Mouse (Mus musculus): ENCODE measurements around the gene Lmtk2. TPM values are rescaled to one million over a fixed set of nuclear protein-coding genes. Genes with fewer than 3 reads are reported as not detected.

Lmtk2 gene
- total and polyA plus RNA-seq, 3 experiments, result 12.6 to 14.8 TPM; not detected in 1

DNA sequence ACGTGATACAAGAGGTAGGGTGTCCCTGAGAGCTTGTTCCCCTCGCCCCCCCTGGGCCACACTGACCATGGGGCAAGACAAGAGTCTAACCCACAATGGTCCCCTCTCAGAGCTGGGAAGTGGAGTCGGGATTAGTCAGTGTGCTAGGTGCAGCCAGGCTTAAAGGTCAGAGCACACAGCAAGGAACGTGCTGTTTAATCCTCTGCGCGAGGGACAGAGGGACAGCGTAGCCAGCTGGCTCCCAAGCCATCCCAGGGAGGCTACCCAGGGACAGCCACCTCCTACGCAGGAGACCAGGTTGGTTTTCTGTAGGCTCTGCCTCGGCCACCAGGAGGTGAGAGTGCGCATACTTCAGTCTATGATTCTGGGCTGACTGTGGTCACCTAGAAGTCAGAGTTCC is 104.7 kb downstream of the Lmtk2 start:
- TF ChIP-seq MYC (IDR thresholded peaks at IDR 0.05; ENCODE audit: low read depth, low read length) (no peak), ZC3H11A (IDR thresholded peaks at IDR 0.05; ENCODE audit: low read depth, low read length) (no peak), GATA1 (IDR thresholded peaks at IDR 0.05; ENCODE audit: low read depth, low read length) (no peak), TBP (IDR thresholded peaks at IDR 0.05; ENCODE audit: low read depth, low read length) (no peak), GABPA (IDR thresholded peaks at IDR 0.05; ENCODE audit: low read depth, low read length) (no peak), MEF2A (IDR thresholded peaks at IDR 0.05; ENCODE audit: extremely low read depth, insufficient replicate concordance, low read depth, low read length, poor library complexity, severe bottlenecking) (no peak), POLR2A (IDR thresholded peaks at IDR 0.05; ENCODE audit: control insufficient read depth in 1 of 2, insufficient read depth in 1 of 2, low read depth in 1 of 2, low read length in 2 of 2, poor library complexity in 1 of 2) (no peak), SIN3A (IDR thresholded peaks at IDR 0.05; ENCODE audit: low read length) (no peak), NRF1 (IDR thresholded peaks at IDR 0.05; ENCODE audit: insufficient read depth, low read depth, low read length, poor library complexity, severe bottlenecking) (no peak), TCF12 (IDR thresholded peaks at IDR 0.05; ENCODE audit: low read depth, low read length) (no peak)
- H3K27me3 ChIP-seq (ENCODE audit: control insufficient read depth in 1 of 2, insufficient read depth in 2 of 2, low read length in 2 of 2), result no peaks in the 10 kb centered on the region
- H3K9me3 ChIP-seq (replicated peaks; ENCODE audit: insufficient read depth, low read length), result no peaks in the 10 kb centered on the region
- H3K36me3 ChIP-seq (ENCODE audit: control insufficient read depth in 1 of 2, insufficient read depth in 2 of 2, low read length in 2 of 2), result no peaks in the 10 kb centered on the region
- DNase-seq (ENCODE audit: low read depth, low spot score), result no peak
- H3K4me3 ChIP-seq (ENCODE audit: control insufficient read depth in 1 of 2, insufficient read depth in 1 of 2, low read depth in 2 of 2, low read length in 2 of 2), result no peak overlapping the region
- H3K27ac ChIP-seq (ENCODE audit: control insufficient read depth, low read depth, low read length), result no peak overlapping the region
- H3K4me1 ChIP-seq (ENCODE audit: control insufficient read depth in 1 of 2, insufficient read depth in 2 of 2, low read length in 2 of 2), result no peaks in the 10 kb centered on the region
- H3K9ac ChIP-seq (ENCODE audit: control insufficient read depth, low read depth, low read length, poor library complexity, severe bottlenecking), result no peak overlapping the region
- no peaks in the 10 kb centered on the region for H3K79me2 ChIP-seq (ENCODE audit: control insufficient read depth, insufficient read depth, low read length, poor library complexity)

DNA sequence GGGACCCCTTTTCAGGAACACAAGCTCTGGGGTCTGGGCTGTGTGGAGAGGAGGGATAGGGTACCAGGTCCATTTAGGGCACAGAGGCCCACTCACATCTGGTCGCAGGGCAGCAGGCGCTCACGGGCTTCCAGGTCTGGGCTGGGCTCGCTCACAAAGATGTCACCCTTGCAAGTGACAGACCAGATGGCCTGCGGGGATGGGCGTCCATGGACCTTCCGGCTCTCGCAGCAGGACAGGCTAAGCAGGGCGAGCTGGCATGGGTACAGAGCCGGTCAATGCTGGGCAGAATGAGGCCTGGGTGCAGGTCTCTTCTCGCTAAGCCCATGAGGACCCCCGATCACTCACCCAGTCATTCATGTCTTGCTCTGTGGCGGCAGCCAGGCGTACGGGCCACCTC is 105.8 kb downstream of the Lmtk2 start:
- H3K4me1 ChIP-seq (ENCODE audit: control insufficient read depth in 1 of 2, insufficient read depth in 2 of 2, low read length in 2 of 2), result no peaks in the 10 kb centered on the region
- H3K79me2 ChIP-seq (ENCODE audit: control insufficient read depth, insufficient read depth, low read length, poor library complexity), result no peaks in the 10 kb centered on the region
- H3K36me3 ChIP-seq (ENCODE audit: control insufficient read depth in 1 of 2, insufficient read depth in 2 of 2, low read length in 2 of 2), result no peaks in the 10 kb centered on the region
- H3K27ac ChIP-seq (ENCODE audit: control insufficient read depth, low read depth, low read length), result no peak overlapping the region
- H3K9ac ChIP-seq (ENCODE audit: control insufficient read depth, low read depth, low read length, poor library complexity, severe bottlenecking), result no peak overlapping the region
- no peak for DNase-seq (ENCODE audit: low read depth, low spot score)
- no peaks in the 10 kb centered on the region for H3K9me3 ChIP-seq (replicated peaks; ENCODE audit: insufficient read depth, low read length)
- TF ChIP-seq NELFE (IDR thresholded peaks at IDR 0.05; ENCODE audit: low read depth, low read length) (no peak), E2F4 (IDR thresholded peaks at IDR 0.05; ENCODE audit: borderline replicate concordance, low read depth, low read length) (no peak), TCF12 (IDR thresholded peaks at IDR 0.05; ENCODE audit: low read depth, low read length) (no peak), POLR2AphosphoS2 (IDR thresholded peaks at IDR 0.05; ENCODE audit: low read length) (no peak), POLR2AphosphoS5 (IDR thresholded peaks at IDR 0.05; ENCODE audit: borderline replicate concordance, low read depth, low read length) (no peak), ETS1 (IDR thresholded peaks at IDR 0.05; ENCODE audit: low read depth, low read length) (no peak), HCFC1 (IDR thresholded peaks at IDR 0.05; ENCODE audit: low read depth, low read length) (no peak), SIN3A (IDR thresholded peaks at IDR 0.05; ENCODE audit: low read length) (no peak), TAL1 (IDR thresholded peaks at IDR 0.05; ENCODE audit: low read length) (no peak), ELF1 (IDR thresholded peaks at IDR 0.05; ENCODE audit: low read depth, low read length) (no peak), USF1 (IDR thresholded peaks at IDR 0.05; ENCODE audit: low read depth, low read length) (no peak), CTCF (IDR thresholded peaks at IDR 0.05 in 2 of 3, conservative IDR thresholded peaks at IDR 0.05 in 1 of 3; ENCODE audit: control insufficient read depth in 1 of 3, insufficient read depth in 1 of 3, low read depth in 2 of 3, low read length in 3 of 3, poor library complexity in 1 of 3, severe bottlenecking in 1 of 3) (no peak), ZKSCAN1 (IDR thresholded peaks at IDR 0.05; ENCODE audit: low read depth, low read length) (no peak), MXI1 (IDR thresholded peaks at IDR 0.05; ENCODE audit: low read depth, low read length) (no peak)
- no peak overlapping the region for H3K4me3 ChIP-seq (ENCODE audit: control insufficient read depth in 1 of 2, insufficient read depth in 1 of 2, low read depth in 2 of 2, low read length in 2 of 2)
- no peaks in the 10 kb centered on the region for H3K27me3 ChIP-seq (ENCODE audit: control insufficient read depth in 1 of 2, insufficient read depth in 2 of 2, low read length in 2 of 2)
